Mouse (Mus musculus): ENCODE measurements around the gene Pigw.

The Pigw gene

DNA sequence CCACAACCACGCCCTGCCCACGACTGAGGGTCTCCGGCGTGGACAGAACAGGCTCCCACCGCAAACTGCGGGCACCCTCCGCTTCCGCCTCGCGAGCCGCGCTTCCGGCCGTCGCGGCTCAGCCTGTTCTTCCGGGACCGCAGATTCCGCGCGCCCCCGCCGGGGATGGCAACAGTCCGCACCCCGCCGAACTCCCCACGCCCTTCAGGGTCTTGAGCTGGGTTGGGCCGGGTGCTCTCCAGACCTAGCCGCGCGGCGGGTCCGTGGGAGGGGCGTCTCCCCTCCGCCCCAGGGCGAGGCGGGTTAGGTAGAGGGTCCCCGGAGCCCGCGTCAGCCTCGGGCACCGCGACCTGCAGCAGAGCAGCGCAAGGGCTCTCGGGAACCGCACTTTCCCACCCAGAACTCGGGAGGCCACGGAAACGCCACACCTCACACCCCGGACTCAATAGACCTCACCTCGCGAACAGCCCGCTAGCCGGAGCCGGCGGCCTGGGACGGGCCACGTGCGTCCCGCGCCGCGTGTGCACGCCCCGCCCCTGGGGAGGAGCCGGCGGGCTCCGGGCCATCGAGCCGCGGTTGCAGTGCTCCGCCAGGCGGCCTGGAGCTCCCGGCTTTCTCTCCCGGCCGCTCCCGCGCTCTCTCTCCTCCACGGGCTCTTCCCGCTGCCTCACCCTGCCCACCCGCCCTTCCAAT is at the start of gene Pigw, which contains the start of gene Myo19:
Gene Pigw (minus strand): TSS at position 514 of the 693 bp plus-strand sequence.
Gene Myo19 (plus strand): TSS at position 377 of the 693 bp plus-strand sequence.
- no peak for DNase-seq (ENCODE audit: low spot score)

DNA sequence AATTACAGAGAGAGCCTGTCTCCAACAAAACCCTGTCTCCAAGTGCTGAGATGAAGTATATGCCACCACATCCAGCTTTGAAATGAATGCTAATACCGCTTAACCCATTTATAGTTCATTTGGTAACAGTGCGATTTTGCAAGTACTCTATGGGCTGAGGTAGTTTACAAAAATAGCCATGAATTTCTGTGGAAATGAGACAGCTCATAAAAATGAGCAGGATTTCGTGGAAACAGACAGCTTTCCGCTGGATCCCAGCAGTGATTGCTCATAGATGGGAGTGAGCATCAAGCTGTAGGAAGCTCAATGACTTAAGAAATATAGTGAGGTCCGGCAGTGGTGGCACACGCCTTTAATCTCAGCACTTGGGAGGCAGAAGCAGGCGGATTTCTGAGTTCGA is 40.9 kb upstream of the Pigw start:
- DNase-seq (ENCODE audit: low spot score) = no peak

DNA sequence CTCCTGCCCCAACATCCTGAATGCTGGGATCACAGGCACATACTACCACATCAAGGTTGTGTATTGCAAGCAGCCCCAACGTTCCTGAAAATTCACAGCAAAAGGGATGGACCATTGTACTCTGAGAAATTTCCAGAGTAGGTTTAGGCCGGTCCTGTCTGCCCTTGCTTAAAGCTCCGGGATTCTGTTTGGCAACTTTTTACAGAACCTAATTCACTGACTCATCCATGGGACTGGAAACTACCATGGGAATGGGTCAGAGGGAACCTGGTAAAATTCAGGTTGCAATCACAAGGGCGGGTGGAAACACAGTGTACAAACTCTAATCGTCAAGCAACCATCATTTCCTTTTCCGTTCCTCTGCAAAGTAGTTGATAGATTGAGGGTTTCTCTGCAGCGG is 39.9 kb upstream of the Pigw start:
- no peak for DNase-seq (ENCODE audit: low spot score)

GRCm38 (mm10) chr11:84919276-84919675 is 39.2 kb upstream of the Pigw start:
- no peak for DNase-seq (ENCODE audit: low spot score)

- DNase-seq (ENCODE audit: low spot score) = peak; percentile 71
Measured at GRCm38 (mm10) chr11:84918425-84918824, 38.3 kb upstream of the Pigw start.

GRCm38 (mm10) chr11:84916703-84917300 is 36.7 kb upstream of the Pigw start:
- no peak for DNase-seq (ENCODE audit: low spot score)

DNA sequence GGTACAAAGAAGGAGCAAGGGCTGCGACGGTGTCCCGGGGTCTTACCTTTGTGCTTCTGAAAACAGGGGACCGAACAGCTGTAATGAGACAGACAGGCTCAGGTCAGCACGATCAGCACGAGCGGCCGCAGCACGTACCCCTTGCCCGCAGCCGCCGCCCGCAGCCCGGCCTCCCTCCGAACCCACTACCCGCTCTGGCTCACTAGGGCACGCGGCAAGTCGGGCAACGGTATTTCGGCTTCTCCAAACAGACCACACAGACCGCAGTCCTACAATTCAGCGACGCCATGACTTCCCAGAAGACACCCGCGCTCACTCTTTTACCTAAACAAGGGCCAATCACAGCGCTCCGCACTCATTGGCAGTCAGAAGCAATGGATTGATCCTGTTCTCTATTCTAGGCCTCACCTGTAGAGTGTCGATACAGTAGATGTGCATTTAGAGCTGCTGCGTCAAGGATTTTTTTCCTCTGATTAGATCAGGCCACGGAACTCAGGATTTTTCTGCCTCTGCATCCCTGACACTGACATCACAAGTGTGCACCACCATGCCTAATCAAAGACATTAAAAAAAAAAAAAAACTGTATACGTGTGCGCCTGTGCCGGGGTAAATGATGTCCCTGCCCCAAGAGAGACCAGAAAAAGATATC is 36.1 kb upstream of the Pigw start, which contains the start of gene Znhit3:
Gene Znhit3 (minus strand): TSS at position 314 of the 650 bp plus-strand sequence.
- peak; percentile 91 for DNase-seq (ENCODE audit: low spot score)

DNA sequence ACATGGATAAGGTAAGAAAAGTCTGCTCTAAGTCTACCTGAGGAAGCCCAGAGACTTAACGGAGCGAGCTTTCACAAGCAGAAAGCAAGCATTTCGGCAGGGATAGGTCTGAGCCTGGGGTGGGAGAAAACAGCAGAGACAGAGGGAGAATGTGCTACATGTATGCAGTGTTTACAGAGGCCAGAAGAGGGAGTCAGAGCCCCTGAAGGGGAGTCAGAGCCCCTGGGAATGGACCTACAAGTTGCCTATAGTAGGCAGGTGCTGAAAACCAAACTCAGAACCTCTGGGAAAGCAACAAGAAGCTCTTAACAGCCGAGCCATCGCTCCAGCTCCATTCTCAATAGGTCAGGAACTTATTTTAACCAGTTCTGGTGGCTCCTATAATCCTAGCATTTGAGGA is 34.6 kb upstream of the Pigw start:
- DNase-seq (ENCODE audit: low spot score) = no peak

GRCm38 (mm10) chr11:84910411-84910810 is 30.3 kb upstream of the Pigw start:
- no peak for DNase-seq (ENCODE audit: low spot score)

DNA sequence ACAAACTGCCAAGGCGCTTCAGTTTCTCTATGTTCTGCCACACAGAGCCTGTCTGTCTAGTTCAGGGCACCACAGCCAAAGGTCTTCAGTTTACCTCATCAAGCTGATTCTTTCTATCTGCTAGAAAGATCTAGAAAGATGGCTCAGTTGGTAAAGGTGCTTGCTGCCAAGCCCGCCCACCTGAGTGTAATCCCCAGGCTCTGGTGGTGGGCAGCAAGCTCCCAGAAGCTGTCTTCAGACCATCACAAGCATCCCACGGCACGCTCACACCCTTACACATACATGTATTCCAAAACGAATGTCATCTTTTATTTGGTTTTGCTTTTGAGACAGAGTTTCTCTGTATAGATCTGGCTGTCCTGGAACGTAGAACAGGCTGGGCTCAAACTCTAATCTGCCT is 28.4 kb upstream of the Pigw start:
- no peak for DNase-seq (ENCODE audit: low spot score)

- DNase-seq (ENCODE audit: low spot score) = no peak
Measured at GRCm38 (mm10) chr11:84907081-84907480, 27.0 kb upstream of the Pigw start.

DNA sequence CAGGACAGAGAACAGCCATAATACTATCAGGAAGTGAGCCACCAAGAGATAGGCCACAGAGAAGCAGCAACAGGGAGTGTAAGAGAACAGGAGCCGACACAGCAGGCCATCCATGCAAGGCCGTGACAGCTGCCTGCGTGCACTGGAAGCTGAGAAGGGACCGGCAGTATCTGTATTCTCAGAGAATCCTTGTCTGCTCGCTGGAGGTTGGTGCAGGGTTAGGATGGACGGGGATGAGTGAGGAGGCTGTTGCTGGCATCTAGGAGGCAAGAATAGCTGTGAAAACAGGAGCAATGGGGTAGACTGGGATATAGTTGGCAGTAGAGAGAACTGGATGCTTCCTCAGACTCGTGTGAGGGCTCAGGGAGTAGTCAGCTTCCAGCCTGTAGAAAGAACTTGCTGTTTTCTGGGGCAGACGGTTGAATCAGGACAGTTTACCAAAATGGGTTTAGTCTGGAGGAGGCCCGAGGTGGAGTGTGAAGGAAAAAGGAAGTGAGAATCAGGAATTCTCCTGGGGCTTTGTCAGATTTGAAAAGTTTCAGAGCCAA is 24.6 kb upstream of the Pigw start:
- no peak for DNase-seq (ENCODE audit: low spot score)

- DNase-seq (ENCODE audit: low spot score) = no peak
Measured at GRCm38 (mm10) chr11:84893113-84893512, 13.0 kb upstream of the Pigw start.

- DNase-seq (ENCODE audit: low spot score) = no peak
Measured at GRCm38 (mm10) chr11:84891705-84892104, 11.6 kb upstream of the Pigw start.

DNA sequence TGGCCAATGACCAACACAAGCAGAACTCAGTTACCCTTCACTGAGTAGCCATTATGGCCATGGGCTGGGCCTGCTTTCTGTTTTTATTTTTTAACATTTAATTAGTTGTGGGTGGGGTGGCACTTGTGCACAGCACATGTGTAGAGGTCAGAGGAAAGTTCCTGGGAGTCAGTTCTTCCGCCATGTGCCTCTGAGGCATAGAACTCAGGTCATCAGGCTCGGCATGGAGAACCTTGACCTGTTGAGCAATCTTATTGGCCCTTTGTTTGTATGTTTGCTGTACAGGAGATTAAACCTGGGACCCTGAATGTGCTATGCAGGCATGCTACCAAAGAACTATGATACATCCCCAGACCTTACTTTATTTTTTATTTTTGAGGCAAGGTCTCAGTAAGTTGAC is 9.4 kb upstream of the Pigw start:
- no peak for DNase-seq (ENCODE audit: low spot score)

DNA sequence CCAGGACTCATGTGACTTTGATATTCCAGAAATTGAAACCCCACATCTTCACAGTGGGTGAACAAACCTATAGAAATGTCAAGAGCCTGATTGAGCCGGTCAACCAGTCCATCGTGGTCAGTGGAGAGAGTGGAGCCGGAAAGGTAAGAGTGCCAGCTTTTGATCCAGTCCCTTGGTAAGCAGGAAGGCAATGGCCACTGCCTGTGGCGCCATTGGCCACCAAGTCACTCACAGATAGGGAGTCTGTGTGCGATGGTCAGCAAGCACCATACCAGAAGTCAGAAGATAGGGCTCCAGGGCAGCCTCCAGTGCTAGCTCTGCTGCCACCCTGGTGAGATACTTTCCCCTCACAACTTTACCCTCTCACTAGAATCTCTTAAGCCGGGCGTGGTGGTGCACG is 7.9 kb upstream of the Pigw start:
- DNase-seq (ENCODE audit: low spot score) = no peak

- DNase-seq (ENCODE audit: low spot score) = no peak
Measured at GRCm38 (mm10) chr11:84886767-84887511, 6.9 kb upstream of the Pigw start.

DNA sequence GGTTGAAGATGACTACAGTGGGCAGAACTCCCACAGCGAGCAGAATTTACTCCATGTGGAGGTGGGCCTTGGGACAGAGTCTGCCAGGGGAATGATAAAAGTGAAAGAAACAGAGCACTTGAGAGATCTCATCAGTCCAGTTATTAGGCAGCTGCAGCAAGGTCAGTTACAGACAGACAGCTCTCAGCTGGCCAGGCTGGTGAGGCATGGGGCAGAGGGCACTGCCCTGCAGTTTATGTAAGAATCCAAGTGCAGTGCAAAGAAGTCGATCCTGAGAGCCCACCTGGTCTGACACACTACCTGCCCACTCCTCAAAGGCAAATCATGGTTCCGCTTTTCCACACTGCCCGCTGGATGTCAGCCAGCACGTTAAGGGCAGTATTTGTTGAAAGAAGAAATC is 6.2 kb upstream of the Pigw start:
- no peak for DNase-seq (ENCODE audit: low spot score)

DNA sequence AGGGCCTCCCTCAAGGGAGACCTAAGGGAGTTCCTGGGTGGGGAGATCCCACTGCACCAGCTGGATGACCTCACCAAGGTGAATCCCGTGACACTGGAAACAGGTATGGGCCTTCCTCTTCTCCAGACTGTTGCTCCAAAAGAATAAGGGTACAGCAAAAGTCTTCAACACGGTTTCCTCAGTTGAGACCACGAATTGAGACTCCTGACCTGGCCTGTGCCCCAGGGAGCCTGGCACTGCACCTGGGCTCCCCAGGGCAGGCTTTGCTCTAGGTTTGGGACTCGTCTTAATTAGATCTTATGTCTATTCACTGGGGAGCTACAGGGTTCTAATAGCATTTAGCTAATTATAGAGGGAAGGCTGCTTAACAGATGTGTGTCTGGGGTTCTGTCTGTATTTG is 5.2 kb upstream of the Pigw start:
- no peak for DNase-seq (ENCODE audit: low spot score)

DNA sequence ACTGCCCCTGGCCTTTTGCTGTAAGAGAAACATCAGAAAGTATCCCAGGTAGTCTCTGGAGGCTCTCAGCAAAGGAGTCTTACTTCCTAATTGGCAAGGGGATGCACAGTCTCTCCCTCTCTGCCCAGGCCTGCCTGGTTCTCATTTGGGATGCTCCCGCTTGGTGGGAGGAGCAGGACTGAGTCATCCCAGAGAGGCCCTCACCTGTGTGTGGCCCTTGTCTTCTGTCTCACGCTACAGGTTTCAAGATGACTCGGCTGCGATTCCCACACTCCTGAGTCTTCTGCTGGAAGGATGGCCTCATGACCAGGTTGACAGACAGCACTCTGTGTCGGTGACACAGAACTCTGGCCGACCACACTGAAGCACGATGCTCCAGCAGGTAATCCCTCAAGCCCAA is 2.3 kb upstream of the Pigw start:
- DNase-seq (ENCODE audit: low spot score) = no peak

DNA sequence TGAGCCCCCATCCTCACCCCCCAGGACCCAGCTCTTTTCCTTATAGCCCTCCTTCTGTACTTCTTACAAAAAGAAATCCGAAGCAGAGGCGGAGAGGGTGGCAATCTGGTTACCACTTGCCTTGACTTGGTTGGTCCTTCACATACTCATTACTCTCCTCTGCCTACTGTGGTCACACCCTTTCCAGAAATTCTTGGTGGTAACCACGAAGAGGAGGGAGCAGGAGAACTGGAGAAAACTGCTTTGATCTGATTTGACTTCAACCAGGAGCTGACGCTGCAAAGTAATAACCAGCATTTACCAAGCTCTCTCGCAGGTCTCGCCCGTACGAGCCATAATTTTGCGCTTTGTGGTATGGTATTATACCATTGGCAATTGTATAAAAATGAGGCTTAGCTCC is 886 bp upstream of the Pigw start:
- no peak for DNase-seq (ENCODE audit: low spot score)

- no peak for DNase-seq (ENCODE audit: low spot score)
Measured at GRCm38 (mm10) chr11:84880465-84880961, 428 bp upstream of the Pigw start.
